Mouse (Mus musculus) testis, postnatal 10 days (tissue): ENCODE data around the gene Eloa.
"Not testable (repeated sequence)": the region's sequence is repeated elsewhere in the genome, so short reads cannot be mapped to it uniquely, and the experiment has no call there.

Experiments used
- DNase-seq: peaks from one replicate; pipeline ENCODE4 v3.0.0; 2021; ENCODE audit warnings: low spot score

Eloa gene

GRCm38 (mm10) chr4:136021549-136022047 is at the start of gene Eloa:
Gene Eloa, minus strand, starts transcription at chr4:136021763.
- DNase-seq, result peak; percentile 100

- DNase-seq, result peak; percentile 89
Measured at GRCm38 (mm10) chr4:136071178-136071714, 49.7 kb upstream of the Eloa start.

GRCm38 (mm10) chr4:136070592-136070991 is 49.0 kb upstream of the Eloa start:
- DNase-seq, result no peak

- DNase-seq, result peak; percentile 88
Measured at GRCm38 (mm10) chr4:136069954-136070353, 48.4 kb upstream of the Eloa start.

- DNase-seq, result no peak
Measured at GRCm38 (mm10) chr4:136069313-136069712, 47.8 kb upstream of the Eloa start.

GRCm38 (mm10) chr4:136063143-136063542 is 41.6 kb upstream of the Eloa start:
- no peak for DNase-seq

- not testable (repeated sequence) for DNase-seq
Measured at GRCm38 (mm10) chr4:136059800-136060488, 38.4 kb upstream of the Eloa start.

GRCm38 (mm10) chr4:136057916-136058315 is 36.4 kb upstream of the Eloa start:
- DNase-seq, result no peak

GRCm38 (mm10) chr4:136056030-136056429 is 34.5 kb upstream of the Eloa start:
- DNase-seq, result no peak

GRCm38 (mm10) chr4:136053843-136054242 is 32.3 kb upstream of the Eloa start:
- DNase-seq, result no peak

- DNase-seq, result peak; percentile 90
Measured at GRCm38 (mm10) chr4:136053247-136053596, 31.7 kb upstream of the Eloa start, which contains the start of gene Rpl11. Gene Rpl11, minus strand, starts transcription at chr4:136053428.

GRCm38 (mm10) chr4:136052534-136053246 is 31.1 kb upstream of the Eloa start:
- DNase-seq, result peak; percentile 59

- DNase-seq, result no peak
Measured at GRCm38 (mm10) chr4:136052060-136052459, 30.5 kb upstream of the Eloa start.

GRCm38 (mm10) chr4:136050226-136050625 is 28.7 kb upstream of the Eloa start:
- no peak for DNase-seq

- no peak for DNase-seq
Measured at GRCm38 (mm10) chr4:136048291-136049032, 26.9 kb upstream of the Eloa start.

GRCm38 (mm10) chr4:136047626-136048025 is 26.1 kb upstream of the Eloa start:
- DNase-seq, result no peak

- DNase-seq, result no peak
Measured at GRCm38 (mm10) chr4:136046888-136047287, 25.3 kb upstream of the Eloa start.

- no peak for DNase-seq
Measured at GRCm38 (mm10) chr4:136045091-136045490, 23.5 kb upstream of the Eloa start.

GRCm38 (mm10) chr4:136043784-136044400 is 22.3 kb upstream of the Eloa start:
- DNase-seq, result no peak

GRCm38 (mm10) chr4:136035078-136035477 is 13.5 kb upstream of the Eloa start:
- no peak for DNase-seq

GRCm38 (mm10) chr4:136033231-136033630 is 11.7 kb upstream of the Eloa start:
- no peak for DNase-seq
